Mouse (Mus musculus) liver, adult 2 months (tissue): ENCODE measurements at regions not wholly inside any gene's neighbourhood (a gene's known extent, or its start where the extent isn't known, plus 50 kb on each side); places are given as distances from the start of the nearest gene placed in this dataset.

Source experiments
- CTCF ChIP-seq: fragments of 200-500 bp; IDR thresholded peaks from 2 replicates; pipeline ENCODE4 v1.5.1; 2011; ENCODE audit warnings: low read depth, low read length, control low read depth
- POLR2A ChIP-seq: fragments of 200-500 bp; IDR thresholded peaks from 2 replicates; pipeline ENCODE4 v1.6.1; 2011; ENCODE audit warnings: low read length, control low read depth; ENCODE audit not compliant: insufficient read depth; ENCODE audit errors: extremely low read depth

- TF ChIP-seq POLR2A (no peak), CTCF (no peak)
These were observed 85.7 kb upstream of the Rbpj start for GRCm38 (mm10) chr5:53380203-53380602.
